ENCODE assay signal across 28 mouse cellular contexts in the genomic region with DNA sequence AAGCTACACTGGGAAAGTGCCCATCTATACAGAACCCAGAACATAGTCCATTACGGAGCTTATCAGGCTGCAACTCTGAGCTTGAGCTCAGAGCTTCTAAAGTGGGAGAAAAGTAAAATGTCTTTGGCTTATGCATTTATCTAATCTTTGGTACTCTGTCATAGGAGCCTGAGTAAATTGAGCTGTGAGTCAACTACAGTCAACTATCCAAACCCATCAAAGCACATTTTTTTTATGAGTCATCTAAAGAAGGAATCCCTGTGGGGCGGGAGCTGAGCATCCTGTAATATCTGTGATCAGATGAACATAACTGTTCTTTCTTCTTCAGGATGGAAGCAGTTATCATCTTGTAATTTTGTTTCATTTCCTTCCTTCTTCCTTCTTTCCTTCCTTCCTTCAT.
"Had no signal": no experiment of that assay in that cellular context is flagged by ENCODE, and none has a peak within 500 bp of the region (broad histone marks: within the 10 kb centered on the region; RNA-seq: fewer than 3 reads in every experiment).

No protein-coding gene starts in this region.

- H3K4me1 ChIP-seq: heart, embryonic 10.5 days; heart, embryonic 12.5 days; hindbrain, embryonic 10.5 days; hindbrain, embryonic 12.5 days; intestine, embryonic 15.5 days; kidney, embryonic 15.5 days; limb, embryonic 13.5 days; limb, embryonic 15.5 days; liver, embryonic 12.5 days had no signal

- DNase-seq: gastrocnemius, adult 2 months; gastrocnemius, postnatal 10 days; gastrocnemius, postnatal 25 days; heart, adult 18-20 months; heart, postnatal 10 days; heart, postnatal 4 days; kidney, adult 18-20 months; kidney, adult 9 months; kidney, postnatal 14 days; kidney, postnatal 36 days; layer of hippocampus, adult 9-11 months; layer of hippocampus, postnatal 36 days; left cerebral cortex, postnatal 4 days had no signal

- H3K4me3 ChIP-seq: gastrocnemius, adult 2 months; heart, embryonic 10.5 days; heart, embryonic 12.5 days; hindbrain, embryonic 10.5 days; hindbrain, embryonic 12.5 days; intestine, embryonic 15.5 days; kidney, embryonic 15.5 days; limb, embryonic 13.5 days; limb, embryonic 15.5 days; liver, embryonic 12.5 days had no signal

- H3K27me3 ChIP-seq: heart, embryonic 12.5 days; hindbrain, embryonic 12.5 days; intestine, embryonic 15.5 days; kidney, embryonic 15.5 days; limb, embryonic 13.5 days; limb, embryonic 15.5 days; liver, embryonic 12.5 days had no signal

- H3K27ac ChIP-seq: gastrocnemius, adult 2 months; heart, embryonic 10.5 days; hindbrain, embryonic 10.5 days; hindbrain, embryonic 12.5 days; hindbrain, embryonic 14.5 days; intestine, embryonic 15.5 days; kidney, embryonic 15.5 days; kidney, postnatal 0 days; limb, embryonic 13.5 days; limb, embryonic 15.5 days; liver, embryonic 12.5 days; liver, embryonic 14.5 days had no signal

- ATAC-seq: hindbrain, embryonic 16.5 days; inflammation-experienced regulatory T-cells, adult 6 months; intestine, embryonic 15.5 days; intestine, postnatal 0 days; liver, embryonic 12.5 days had no signal

- H3K36me3 ChIP-seq: heart, embryonic 10.5 days; heart, embryonic 12.5 days; hindbrain, embryonic 10.5 days; hindbrain, embryonic 12.5 days; intestine, embryonic 15.5 days; kidney, embryonic 15.5 days; limb, embryonic 13.5 days; limb, embryonic 15.5 days; liver, embryonic 12.5 days had no signal
